Mouse (Mus musculus) urinary bladder, postnatal 4 days (tissue): ENCODE measurements around the gene Zfand3.

Source experiments
- DNase-seq, 2 experiments: peaks; one replicate each; pipeline ENCODE4 v3.0.0; 2021 to 2022; ENCODE audit warnings: low spot score in 2 of 2

Gene Zfand3

DNA sequence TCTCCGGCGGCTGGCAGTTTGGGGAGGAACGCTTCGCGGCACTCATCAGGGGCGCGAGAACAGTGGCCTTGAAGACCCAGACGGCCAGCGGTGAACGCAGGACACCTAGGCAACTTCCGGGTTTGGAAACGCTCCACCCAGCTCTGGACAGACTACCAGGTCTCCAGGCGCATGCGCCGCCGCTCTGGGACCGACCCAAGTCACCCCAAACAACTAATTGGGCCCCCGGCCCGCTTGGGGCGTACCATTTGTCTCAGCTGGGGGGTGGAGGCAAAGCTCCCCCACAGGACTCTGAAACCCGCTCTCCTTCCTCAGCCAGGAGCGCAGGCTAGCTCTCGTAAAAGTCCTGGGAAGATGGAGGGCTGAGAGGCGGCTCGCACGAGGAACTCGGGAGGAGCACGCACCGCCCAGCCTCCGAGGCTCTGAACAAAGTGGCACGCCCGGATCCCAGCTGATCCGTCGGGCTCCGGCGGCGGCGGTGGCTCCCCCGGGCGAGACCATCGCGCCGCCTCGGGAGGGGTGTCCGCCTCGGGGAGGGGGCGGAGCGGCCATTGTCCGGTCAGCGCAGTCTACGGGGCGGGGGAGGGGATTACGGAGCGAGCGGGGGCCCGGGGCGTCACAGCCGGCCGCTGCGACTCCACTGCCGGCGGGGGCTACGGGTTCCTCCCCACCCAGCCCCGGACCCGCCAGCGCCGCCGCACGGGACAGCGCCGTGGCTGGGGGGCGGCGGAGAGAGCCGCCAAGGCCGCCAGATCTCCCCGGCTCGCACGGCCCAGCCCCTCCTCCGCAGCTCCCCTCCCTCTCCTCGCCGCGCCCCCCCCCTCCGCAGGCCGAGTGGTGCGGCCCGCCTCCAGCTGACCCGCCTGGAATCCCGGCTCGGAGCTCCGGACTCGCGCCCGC, at the start of gene Zfand3:
Gene Zfand3, plus strand, starts transcription at position 531 of the 900 bp plus-strand sequence.
- peak; percentile 95 for DNase-seq

- no peak for DNase-seq
Observed at GRCm38 (mm10) chr17:29955880-29956279, 48.7 kb upstream of the Zfand3 start.

GRCm38 (mm10) chr17:29963730-29964259, 40.7 kb upstream of the Zfand3 start:
- DNase-seq, result no peak

GRCm38 (mm10) chr17:29965506-29965905, 39.0 kb upstream of the Zfand3 start:
- DNase-seq, result no peak

- DNase-seq, result no peak
Observed at GRCm38 (mm10) chr17:29970037-29970555, 34.4 kb upstream of the Zfand3 start, which contains the start of gene Mdga1. Mdga1 (minus strand) TSS chr17:29970087.

GRCm38 (mm10) chr17:29971761-29972432, 32.6 kb upstream of the Zfand3 start:
- no peak for DNase-seq

DNA sequence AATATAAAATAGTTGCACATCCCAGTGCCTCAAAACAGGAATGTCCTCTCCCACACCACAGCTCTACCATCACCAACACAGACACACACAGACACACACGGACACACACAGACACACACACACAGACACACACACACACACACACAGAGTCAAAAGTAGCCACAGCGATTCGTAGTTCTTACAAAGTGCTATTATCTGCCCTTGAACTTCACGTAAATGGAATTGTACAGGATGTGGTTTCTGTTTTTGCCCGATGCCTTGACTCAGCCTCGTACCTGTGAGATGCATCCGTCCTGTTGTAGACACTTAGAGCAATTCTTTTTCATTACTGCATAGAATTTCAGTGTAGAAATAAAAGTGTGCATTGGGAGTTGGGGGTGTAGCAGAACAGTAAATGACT, 31.3 kb upstream of the Zfand3 start:
- no peak for DNase-seq

- DNase-seq, result peak; percentile 83 to 88
Observed at GRCm38 (mm10) chr17:29975731-29976130, 28.8 kb upstream of the Zfand3 start.

- no peak for DNase-seq
Observed at GRCm38 (mm10) chr17:29979020-29979419, 25.5 kb upstream of the Zfand3 start.

DNA sequence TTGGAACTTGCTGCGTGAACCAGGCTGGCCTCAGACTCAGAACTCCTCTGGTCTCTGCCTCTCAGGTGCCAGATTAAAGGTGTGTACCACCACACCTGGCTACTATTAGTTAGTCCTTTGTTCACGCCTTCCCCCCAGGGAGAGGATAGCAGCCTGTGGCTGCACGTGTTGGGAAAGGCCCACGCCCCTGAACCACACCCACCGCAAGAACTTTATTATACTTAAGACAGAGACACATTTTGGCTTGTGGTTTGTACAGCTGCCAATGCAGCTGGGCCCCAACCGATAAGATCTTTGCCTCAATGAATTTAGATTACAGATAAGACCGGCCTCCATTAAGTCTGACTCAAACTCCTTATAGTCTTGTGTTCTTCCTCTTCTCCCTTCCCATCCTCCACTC, 24.7 kb upstream of the Zfand3 start:
- DNase-seq, result no peak

- DNase-seq, result no peak
Observed at GRCm38 (mm10) chr17:29981568-29981967, 23.0 kb upstream of the Zfand3 start.

DNA sequence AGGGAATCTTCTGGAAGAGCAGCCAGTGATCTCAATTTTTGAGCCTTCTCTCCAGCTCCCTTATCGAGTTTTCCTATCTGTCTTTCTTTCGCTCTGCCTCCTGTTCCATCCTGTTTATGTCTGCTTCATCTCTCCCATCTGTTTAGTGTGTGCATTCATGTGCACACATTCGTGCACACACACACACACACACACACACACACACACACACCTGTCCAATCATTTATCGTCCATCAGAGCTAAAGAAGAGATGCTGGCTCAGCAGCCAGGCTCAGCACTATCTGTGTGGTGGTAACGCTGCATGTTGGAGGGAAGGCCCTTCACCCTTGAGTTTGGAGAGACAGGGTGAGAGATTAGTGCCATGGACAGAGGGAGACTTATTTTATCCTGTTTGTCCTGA, 21.3 kb upstream of the Zfand3 start:
- no peak for DNase-seq

GRCm38 (mm10) chr17:29984931-29985330, 19.6 kb upstream of the Zfand3 start:
- DNase-seq, result no peak

- DNase-seq, result no peak
Observed at GRCm38 (mm10) chr17:29985534-29985933, 19.0 kb upstream of the Zfand3 start.

DNA sequence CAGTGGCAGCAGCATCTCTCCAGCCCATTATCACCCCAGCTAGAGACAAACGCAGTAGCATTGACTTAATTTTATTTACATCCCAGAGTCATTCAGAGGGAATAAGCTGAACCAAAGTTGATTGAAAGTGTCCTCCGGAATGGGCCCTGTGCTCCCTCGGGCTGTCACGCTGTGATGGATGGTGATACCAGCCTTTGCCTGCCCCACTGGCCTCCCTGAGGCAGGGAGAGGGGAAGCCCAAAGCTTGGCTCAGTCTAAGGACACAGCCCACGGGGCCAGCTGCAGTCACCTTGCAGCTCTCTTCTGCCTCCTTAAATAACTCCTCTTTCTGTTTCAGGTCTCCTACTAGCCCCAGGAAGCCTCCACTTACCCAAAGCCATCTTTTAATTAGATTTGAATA, 16.4 kb upstream of the Zfand3 start:
- DNase-seq, result no peak

- DNase-seq, result no peak
Observed at GRCm38 (mm10) chr17:29989653-29990052, 14.9 kb upstream of the Zfand3 start.

DNA sequence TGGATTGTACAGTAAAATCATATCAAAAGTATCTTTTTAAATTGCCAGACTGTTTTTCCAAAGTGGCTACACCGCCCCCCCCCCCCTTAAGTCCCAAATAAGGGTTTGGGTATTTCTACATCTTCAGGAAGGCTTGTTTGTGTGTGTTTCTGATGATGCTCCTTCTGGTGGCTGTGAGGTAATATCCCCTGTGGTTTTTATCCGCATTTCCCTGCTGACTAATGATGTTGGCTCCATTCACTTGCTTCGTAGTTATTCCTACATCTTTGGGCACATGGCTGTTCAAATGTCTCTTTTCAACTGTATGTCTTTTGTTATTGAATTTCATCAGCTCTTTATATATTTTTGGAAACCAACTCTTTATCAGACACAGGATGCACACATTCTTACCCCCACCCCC, 14.4 kb upstream of the Zfand3 start:
- no peak for DNase-seq

- DNase-seq, result no peak
Observed at GRCm38 (mm10) chr17:29990845-29991244, 13.7 kb upstream of the Zfand3 start.

GRCm38 (mm10) chr17:29993488-29993887, 11.0 kb upstream of the Zfand3 start:
- no peak for DNase-seq

GRCm38 (mm10) chr17:29994011-29994410, 10.5 kb upstream of the Zfand3 start:
- DNase-seq, result no peak

GRCm38 (mm10) chr17:29994459-29994858, 10.1 kb upstream of the Zfand3 start:
- DNase-seq, result no peak

- DNase-seq, result no peak
Observed at GRCm38 (mm10) chr17:29995986-29996385, 8.5 kb upstream of the Zfand3 start.
